In genomic region chr5:25155351-25155750, GRCm38 (mm10) we compare ENCODE assay signal across 21 mouse cellular contexts. TPM values are rescaled to one million over a fixed set of nuclear protein-coding genes. Genes with fewer than 3 reads are reported as not detected.
"Had no signal": no experiment of that assay in that cellular context is flagged by ENCODE, and none has a peak within 500 bp of the region (broad histone marks: within the 10 kb centered on the region; RNA-seq: fewer than 3 reads in every experiment).

No protein-coding gene starts in this region.

- ATAC-seq: lung, postnatal 0 days; midbrain, embryonic 13.5 days; midbrain, embryonic 15.5 days had no signal

- H3K27ac ChIP-seq: lung, embryonic 15.5 days; macrophage; midbrain, embryonic 13.5 days; midbrain, embryonic 15.5 days; neural tube, embryonic 12.5 days; stomach, embryonic 15.5 days; stomach, postnatal 0 days had no signal

- H3K4me1 ChIP-seq: lung, embryonic 15.5 days; megakaryocyte, embryonic 14.5 days; midbrain, embryonic 15.5 days; neural tube, embryonic 12.5 days; stomach, embryonic 15.5 days had no signal

- H3K27me3 ChIP-seq: lung, embryonic 15.5 days; midbrain, embryonic 13.5 days; midbrain, embryonic 15.5 days; neural tube, embryonic 12.5 days; stomach, embryonic 15.5 days had no signal

- DNase-seq: lung, adult 2 months; lung, postnatal 14 days; lung, postnatal 36 days; right cerebral cortex, postnatal 14 days; thymus, adult 2 months; thymus, postnatal 25 days; thymus, postnatal 4 days had no signal

- H3K4me3 ChIP-seq: lung, embryonic 15.5 days; megakaryocyte, embryonic 14.5 days; midbrain, embryonic 13.5 days; midbrain, embryonic 15.5 days; neural tube, embryonic 12.5 days; stomach, embryonic 15.5 days had no signal

- H3K4me2 ChIP-seq: lung, embryonic 15.5 days; midbrain, embryonic 11.5 days; midbrain, embryonic 13.5 days; midbrain, embryonic 15.5 days; neural tube, embryonic 12.5 days; stomach, embryonic 15.5 days had no signal

- H3K9ac ChIP-seq: lung, embryonic 15.5 days; midbrain, embryonic 13.5 days; midbrain, embryonic 15.5 days; neural tube, embryonic 12.5 days; stomach, embryonic 15.5 days had no signal

- H3K9me3 ChIP-seq: lung, embryonic 15.5 days; megakaryocyte, embryonic 14.5 days; midbrain, embryonic 13.5 days; midbrain, embryonic 15.5 days; neural tube, embryonic 12.5 days; stomach, embryonic 15.5 days had no signal

- H3K36me3 ChIP-seq: lung, embryonic 15.5 days; midbrain, embryonic 13.5 days; midbrain, embryonic 15.5 days; neural tube, embryonic 12.5 days; stomach, embryonic 15.5 days had no signal

RNA-seq across cellular contexts. Expression of gene Galntl5, which starts 25.9 kb away (rescaled TPM):
- polyA plus RNA-seq: lung, adult 2 months; lung, embryonic 15.5 days; lung, postnatal 0 days; macrophage; midbrain, embryonic 11.5 days; midbrain, embryonic 13.5 days; midbrain, embryonic 15.5 days; midbrain, postnatal 0 days; neural tube, embryonic 12.5 days; neural tube, embryonic 14.5 days; spleen, adult 2 months; stomach, embryonic 15.5 days; stomach, postnatal 0 days; thymus, adult 2 months; urinary bladder, adult 2 months had no signal
